Mouse (Mus musculus) T-helper 1 cell (primary cell): Measurements from ENCODE around the gene Fam131a.

Experiments
- in situ Hi-C: fragments of 300-600 bp; cut with MboI, MseI; formaldehyde crosslinking; loops from one replicate; pipeline ENCODE4 v1.15.1; 2025; ENCODE audit warnings: high pct_unique_total_duplicates

The Fam131a gene

GRCm38 (mm10) chr16:20715976-20716840 lies 23.2 kb downstream of the Fam131a start:
- in situ Hi-C loops: no loop called here

GRCm38 (mm10) chr16:20716841-20717180 lies 23.8 kb downstream of the Fam131a start:
- in situ Hi-C loops: no loop called here

- in situ Hi-C loops: no loop called here
These were observed 24.3 kb downstream of the Fam131a start, which contains the start of the genes Polr2h and Clcn2 for GRCm38 (mm10) chr16:20717181-20717977. Gene Polr2h, plus strand, starts transcription at chr16:20717665. Gene Clcn2, minus strand, starts transcription at chr16:20717746.

- in situ Hi-C loops: no loop called here
These were observed 25.1 kb downstream of the Fam131a start for GRCm38 (mm10) chr16:20717978-20718670.

- in situ Hi-C loops: no loop called here
These were observed 28.8 kb downstream of the Fam131a start for GRCm38 (mm10) chr16:20721808-20722207.

- in situ Hi-C loops: no loop called here
These were observed 29.7 kb downstream of the Fam131a start for GRCm38 (mm10) chr16:20722736-20723135.

GRCm38 (mm10) chr16:20723247-20723646 lies 30.2 kb downstream of the Fam131a start:
- in situ Hi-C loops: no loop called here

GRCm38 (mm10) chr16:20724338-20724748 lies 31.3 kb downstream of the Fam131a start:
- in situ Hi-C loops: no loop called here

- in situ Hi-C loops: loop anchor here (5.0 kb wide), 1 partner anchor 37 kb away; no protein-coding TSS in a partner anchor
These were observed 32.3 kb downstream of the Fam131a start for GRCm38 (mm10) chr16:20725321-20725720.

GRCm38 (mm10) chr16:20725750-20726149 lies 32.7 kb downstream of the Fam131a start:
- in situ Hi-C loops: loop anchor here (5.0 kb wide), 1 partner anchor 37 kb away; no protein-coding TSS in a partner anchor

- in situ Hi-C loops: loop anchor here (5.0 kb wide), 1 partner anchor 36 kb away; no protein-coding TSS in a partner anchor
These were observed 33.3 kb downstream of the Fam131a start for GRCm38 (mm10) chr16:20726384-20726783.

- in situ Hi-C loops: no loop called here
These were observed 37.3 kb downstream of the Fam131a start for GRCm38 (mm10) chr16:20730293-20730711.

- in situ Hi-C loops: no loop called here
These were observed 38.6 kb downstream of the Fam131a start for GRCm38 (mm10) chr16:20731688-20732087.

GRCm38 (mm10) chr16:20732251-20732924 lies 39.3 kb downstream of the Fam131a start:
- in situ Hi-C loops: no loop called here

- in situ Hi-C loops: no loop called here
These were observed 40.1 kb downstream of the Fam131a start, which contains the start of gene Chrd for GRCm38 (mm10) chr16:20732925-20733730. Gene Chrd, plus strand, starts transcription at chr16:20733127.

- in situ Hi-C loops: no loop called here
These were observed 41.0 kb downstream of the Fam131a start, which contains the start of gene Thpo for GRCm38 (mm10) chr16:20733731-20734730. Gene Thpo, minus strand, starts transcription at chr16:20734511.

GRCm38 (mm10) chr16:20735651-20736050 lies 42.6 kb downstream of the Fam131a start:
- in situ Hi-C loops: loop anchor here (5.0 kb wide), 1 partner anchor 567 kb away; no protein-coding TSS in a partner anchor

GRCm38 (mm10) chr16:20736168-20736567 lies 43.1 kb downstream of the Fam131a start:
- in situ Hi-C loops: loop anchor here (5.0 kb wide), 1 partner anchor 566 kb away; no protein-coding TSS in a partner anchor

- in situ Hi-C loops: loop anchor here (5.0 kb wide), 1 partner anchor 565 kb away; no protein-coding TSS in a partner anchor
These were observed 43.8 kb downstream of the Fam131a start for GRCm38 (mm10) chr16:20736823-20737222.
